In the genomic region with DNA sequence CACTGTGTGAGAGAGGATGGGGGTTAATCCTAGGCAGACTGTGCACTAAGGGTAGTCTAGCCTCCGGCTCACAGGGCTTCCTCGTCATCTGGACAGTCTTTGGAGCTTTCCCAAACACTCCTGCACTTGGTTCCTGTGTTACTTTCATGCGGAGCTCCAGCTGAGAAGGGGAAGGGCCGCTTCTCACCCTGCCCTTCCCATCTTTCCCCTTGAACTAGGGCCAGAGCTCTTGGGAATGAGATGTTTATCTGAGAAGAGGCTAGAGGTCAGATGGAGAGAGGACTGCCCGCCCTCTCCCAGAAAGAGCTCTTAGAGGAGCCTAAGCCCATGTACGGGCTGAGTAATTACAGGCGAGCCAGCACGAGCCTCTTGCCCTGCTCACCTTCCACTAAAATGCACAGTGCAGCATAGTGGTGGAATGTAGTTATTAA, we compare ENCODE assay signal across 11 mouse cellular contexts. TPM values are rescaled to one million over a fixed set of nuclear protein-coding genes. Genes with fewer than 3 reads are reported as not detected.
DNase-seq lines count a peak whose midpoint lies in the region; ATAC-seq lines count a peak whose summit lies in the region.
"Had no signal": no experiment of that assay in that cellular context is flagged by ENCODE, and none has a peak within 500 bp of the region (broad histone marks: within the 10 kb centered on the region; RNA-seq: fewer than 3 reads in every experiment).

No protein-coding gene starts in this region.

- WGBS in lung, embryonic 15.5 days: 46% methylated on average over 8 of the region's 8 CpGs

- no peaks in the 10 kb centered on the region for H3K27me3 ChIP-seq in lung, embryonic 15.5 days
- H3K27me3 ChIP-seq: liver, embryonic 13.5 days had no signal

- no peak overlapping the region for H3K9ac ChIP-seq in lung, embryonic 15.5 days
- H3K9ac ChIP-seq: liver, embryonic 13.5 days had no signal

- no peaks in the 10 kb centered on the region for H3K9me3 ChIP-seq in lung, embryonic 15.5 days
- H3K9me3 ChIP-seq: liver, embryonic 13.5 days had no signal

- peaks cover 12% of the 10 kb centered on the region for H3K36me3 ChIP-seq in lung, embryonic 15.5 days

- peaks cover 88% of the 10 kb centered on the region for H3K4me1 ChIP-seq in lung, embryonic 15.5 days

- no peak for ATAC-seq in lung, embryonic 15.5 days (ENCODE audit: borderline replicate concordance, extremely low read depth, low FRiP score, low TSS enrichment)

- H3K27ac ChIP-seq in lung, embryonic 15.5 days: peak overlapping the region; percentile 96; the same call in 1 of the 2 replicates
- H3K27ac ChIP-seq: liver, embryonic 13.5 days had no signal

- no peak overlapping the region for H3K4me2 ChIP-seq in lung, embryonic 15.5 days
- H3K4me2 ChIP-seq: liver, embryonic 13.5 days had no signal

- peak; percentile 19 for DNase-seq in embryo, embryonic 10.5 days (ENCODE audit: low spot score)
- no peak for DNase-seq in embryo, embryonic 9.5 days (ENCODE audit: extremely low spot score)
- peak; percentile 36 for DNase-seq in R1 (ENCODE audit: low read depth, low spot score)
- DNase-seq in kidney, adult 8-10 months: peak; percentile 48 to 71
- no peak for DNase-seq in thymus, postnatal 36 days
- DNase-seq in left cerebral cortex, adult 11 months (ENCODE audit: low spot score): no peak
- DNase-seq in urinary bladder, postnatal 36 days (ENCODE audit: low spot score in 2 of 2): no peak
- DNase-seq: cerebellum, postnatal 36 days; liver, embryonic 13.5 days; thymus, adult 2 months had no signal

- no peak overlapping the region for H3K4me3 ChIP-seq in lung, embryonic 15.5 days
- H3K4me3 ChIP-seq: liver, embryonic 13.5 days had no signal

RNA-seq across cellular contexts. Expression of a gene that starts 14.9 kb away (rescaled TPM):
- polyA plus RNA-seq in lung, embryonic 15.5 days (2015; fragmentation: Nextera tagmentation; extraction: Ambion mirVana): 21.8 and 22.8 TPM in 2 replicates

Comparison
In these comparisons a context has a peak if more than half of its experiments do, and no peak if none do; other contexts are left out.
1. DNase-seq: peak in embryo, embryonic 10.5 days (single experiment), R1 (single experiment) and kidney, adult 8-10 months (2 of 2); none in embryo, embryonic 9.5 days (single experiment), thymus, postnatal 36 days (0 of 2), left cerebral cortex, adult 11 months (single experiment) and urinary bladder, postnatal 36 days (0 of 2).